In the genomic region with DNA sequence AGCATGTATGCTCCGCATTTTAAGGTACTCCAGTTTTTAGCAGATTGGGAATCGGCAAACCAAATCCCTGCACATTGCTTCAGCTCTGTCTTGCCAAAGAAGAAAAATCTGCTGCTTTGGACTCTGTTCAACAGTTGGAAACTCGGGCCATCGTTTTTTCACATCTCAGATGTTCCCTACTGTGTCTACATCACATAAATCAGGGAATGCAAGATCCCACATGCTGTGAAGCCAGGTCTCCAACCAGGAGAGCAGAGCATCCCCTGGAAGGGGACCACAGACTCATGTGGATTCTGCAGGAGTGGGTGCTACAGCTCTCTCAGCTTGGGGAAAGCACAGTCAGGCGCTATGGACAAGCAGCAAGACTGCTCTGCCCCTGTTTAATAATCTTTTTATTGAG, we compare ENCODE assay signal across 16 mouse cellular contexts. TPM values are rescaled to one million over a fixed set of nuclear protein-coding genes. Genes with fewer than 3 reads are reported as not detected.
DNase-seq lines count a peak whose midpoint lies in the region; ATAC-seq and TF ChIP-seq lines count a peak whose summit lies in the region.
"Had no signal": no experiment of that assay in that cellular context is flagged by ENCODE, and none has a peak within 500 bp of the region (broad histone marks: within the 10 kb centered on the region; RNA-seq: fewer than 3 reads in every experiment).

No protein-coding gene starts in this region.

- no peak overlapping the region for H3K4me3 ChIP-seq in forebrain, postnatal 0 days (ENCODE audit: low read depth, low read length)
- H3K4me3 ChIP-seq in left cerebral cortex, adult 2 months, result no peak overlapping the region
- no peak overlapping the region for H3K4me3 ChIP-seq in intestine, embryonic 16.5 days (ENCODE audit: low read length)
- no peak overlapping the region for H3K4me3 ChIP-seq in liver, embryonic 12.5 days
- H3K4me3 ChIP-seq: embryonic facial prominence, embryonic 13.5 days; heart, embryonic 12.5 days; hindbrain, embryonic 12.5 days; kidney, embryonic 15.5 days; limb, embryonic 13.5 days; lung, embryonic 15.5 days; myocyte had no signal

- no peak overlapping the region for H3K27ac ChIP-seq in forebrain, postnatal 0 days (ENCODE audit: low read depth, low read length)
- H3K27ac ChIP-seq in left cerebral cortex, adult 2 months, result peak overlapping the region; percentile 47; the same call in 1 of the 2 replicates
- no peak overlapping the region for H3K27ac ChIP-seq in intestine, embryonic 16.5 days (ENCODE audit: low read length)
- no peak overlapping the region for H3K27ac ChIP-seq in liver, embryonic 12.5 days
- H3K27ac ChIP-seq: embryonic facial prominence, embryonic 13.5 days; hindbrain, embryonic 12.5 days; kidney, embryonic 15.5 days; limb, embryonic 13.5 days; lung, embryonic 15.5 days had no signal

- WGBS in forebrain, postnatal 0 days, result 49% methylated on average over 5 of the region's 5 CpGs
- WGBS in intestine, embryonic 16.5 days, result 76% methylated on average over 5 of the region's 5 CpGs
- 55% methylated on average over 5 of the region's 5 CpGs for WGBS in liver, embryonic 12.5 days (ENCODE audit: insufficient replicate concordance)

- no peak for DNase-seq in frontal cortex, postnatal 25 days (ENCODE audit: low spot score in 2 of 2)
- peak; percentile 17 for DNase-seq in cerebellum, adult 11 months
- DNase-seq in forebrain, postnatal 0 days, result peak; percentile 76
- DNase-seq in left cerebral cortex, adult 2 months (ENCODE audit: extremely low spot score in 1 of 2, low spot score in 2 of 2), result no peak
- no peak for DNase-seq in Muller cell, postnatal 12 days (ENCODE audit: inconsistent ontology term)

- no peaks in the 10 kb centered on the region for H3K36me3 ChIP-seq in forebrain, postnatal 0 days (ENCODE audit: insufficient read depth)
- no peaks in the 10 kb centered on the region for H3K36me3 ChIP-seq in intestine, embryonic 16.5 days (ENCODE audit: control insufficient read depth, insufficient read depth, low read length)
- H3K36me3 ChIP-seq in liver, embryonic 12.5 days, result no peaks in the 10 kb centered on the region
- H3K36me3 ChIP-seq: embryonic facial prominence, embryonic 13.5 days; heart, embryonic 12.5 days; hindbrain, embryonic 12.5 days; kidney, embryonic 15.5 days; limb, embryonic 13.5 days; lung, embryonic 15.5 days had no signal

- peaks cover 5% of the 10 kb centered on the region; the same call in 1 of the 2 replicates for H3K4me1 ChIP-seq in forebrain, postnatal 0 days (ENCODE audit: insufficient read depth)
- H3K4me1 ChIP-seq in intestine, embryonic 16.5 days (ENCODE audit: control insufficient read depth, insufficient read depth, low read length), result peaks cover 22% of the 10 kb centered on the region
- no peaks in the 10 kb centered on the region for H3K4me1 ChIP-seq in liver, embryonic 12.5 days
- H3K4me1 ChIP-seq: heart, embryonic 12.5 days; hindbrain, embryonic 12.5 days; limb, embryonic 13.5 days had no signal

- TF ChIP-seq CTCF in forebrain, postnatal 0 days (IDR thresholded peaks at IDR 0.05; ENCODE audit: low read depth), result no peak
- no peak for TF ChIP-seq CTCF in left cerebral cortex, adult 2 months (IDR thresholded peaks at IDR 0.05)

- no peaks in the 10 kb centered on the region for H3K27me3 ChIP-seq in forebrain, postnatal 0 days (ENCODE audit: insufficient read depth, low read length)
- H3K27me3 ChIP-seq in intestine, embryonic 16.5 days (replicated peaks; ENCODE audit: control insufficient read depth, insufficient read depth, low read length), result no peaks in the 10 kb centered on the region
- H3K27me3 ChIP-seq in liver, embryonic 12.5 days (replicated peaks), result no peaks in the 10 kb centered on the region
- H3K27me3 ChIP-seq: embryonic facial prominence, embryonic 13.5 days; heart, embryonic 12.5 days; hindbrain, embryonic 12.5 days; kidney, embryonic 15.5 days; limb, embryonic 13.5 days; lung, embryonic 15.5 days had no signal

- H3K4me2 ChIP-seq in forebrain, postnatal 0 days (ENCODE audit: low read depth), result no peak overlapping the region
- no peak overlapping the region for H3K4me2 ChIP-seq in intestine, embryonic 16.5 days (ENCODE audit: low read depth, low read length)
- H3K4me2 ChIP-seq in liver, embryonic 12.5 days, result no peak overlapping the region
- H3K4me2 ChIP-seq: embryonic facial prominence, embryonic 13.5 days; heart, embryonic 12.5 days; hindbrain, embryonic 12.5 days; kidney, embryonic 15.5 days; limb, embryonic 13.5 days; lung, embryonic 15.5 days had no signal

- H3K9me3 ChIP-seq in forebrain, postnatal 0 days (ENCODE audit: low read length), result no peaks in the 10 kb centered on the region
- no peaks in the 10 kb centered on the region for H3K9me3 ChIP-seq in intestine, embryonic 16.5 days (ENCODE audit: control insufficient read depth, low read length)
- H3K9me3 ChIP-seq in liver, embryonic 12.5 days (replicated peaks), result no peaks in the 10 kb centered on the region
- H3K9me3 ChIP-seq: embryonic facial prominence, embryonic 13.5 days; heart, embryonic 12.5 days; hindbrain, embryonic 12.5 days; kidney, embryonic 15.5 days; limb, embryonic 13.5 days; lung, embryonic 15.5 days had no signal

- peak; percentile 95 for ATAC-seq in frontal cortex, adult (ENCODE audit: low TSS enrichment)
- ATAC-seq in forebrain, postnatal 0 days, result peak; percentile 66
- no peak for ATAC-seq in intestine, embryonic 16.5 days
- ATAC-seq in liver, embryonic 12.5 days, result no peak

- intact Hi-C loops in left cerebral cortex, adult 2 months (cut with DNase I), result no loop called here

- H3K9ac ChIP-seq in forebrain, postnatal 0 days, result no peak overlapping the region
- H3K9ac ChIP-seq in intestine, embryonic 16.5 days (ENCODE audit: low read depth, low read length), result no peak overlapping the region
- no peak overlapping the region for H3K9ac ChIP-seq in liver, embryonic 12.5 days
- H3K9ac ChIP-seq: embryonic facial prominence, embryonic 13.5 days; heart, embryonic 12.5 days; hindbrain, embryonic 12.5 days; kidney, embryonic 15.5 days; limb, embryonic 13.5 days; lung, embryonic 15.5 days had no signal

RNA-seq across cellular contexts. Expression of a gene that starts 18.4 kb away (rescaled TPM):
- total RNA-seq in forebrain, postnatal 0 days (2014; rRNA removed), result 9.1 and 15.1 TPM in 2 replicates
- 6.7 and 11.2 TPM in 2 replicates for polyA plus RNA-seq in forebrain, postnatal 0 days (2015; fragmentation: Nextera tagmentation; extraction: Ambion mirVana)
- total RNA-seq in left cerebral cortex, adult 2 months (2021), result 10 to 100 TPM; 11.2 to 12.3 TPM
- polyA plus RNA-seq in intestine, embryonic 16.5 days (2015; fragmentation: Nextera tagmentation; extraction: Ambion mirVana), result 30.2 and 36.9 TPM in 2 replicates
- polyA plus RNA-seq in liver, embryonic 12.5 days (2016; fragmentation: Nextera tagmentation; extraction: Ambion mirVana), result 2.6 and 2.9 TPM in 2 replicates
- total RNA-seq: MEL had no signal
- polyA plus RNA-seq: myocyte had no signal

Comparison
In these comparisons a context has a peak if more than half of its experiments do, and no peak if none do; other contexts are left out.
1. ATAC-seq: peak in frontal cortex, adult (single experiment) and forebrain, postnatal 0 days (single experiment); none in intestine, embryonic 16.5 days (single experiment) and liver, embryonic 12.5 days (single experiment).
2. DNase-seq: peak in cerebellum, adult 11 months (single experiment) and forebrain, postnatal 0 days (single experiment); none in frontal cortex, postnatal 25 days (0 of 2), left cerebral cortex, adult 2 months (0 of 2) and Muller cell, postnatal 12 days (single experiment).